Mouse (Mus musculus) embryonic facial prominence, embryonic 15.5 days (tissue): ENCODE data around the gene Hnrnpd. TPM values are rescaled to one million over a fixed set of nuclear protein-coding genes. Genes with fewer than 3 reads are reported as not detected.

Source experiments
- ATAC-seq: fragments of 200-750 bp; cut with Nextera tagmentation; 2 replicates; pipeline ENCODE4 v1.8.0; 2017; ENCODE audit warnings: low read depth, moderate TSS enrichment; ENCODE audit not compliant: insufficient number of reproducible peaks, low FRiP score, low TSS enrichment
- H3K27ac ChIP-seq: fragments of 300-500 bp; sonication (generic); replicated peaks from 2 replicates; pipeline ENCODE4 v1.5.1; 2015; ENCODE audit warnings: mild to moderate bottlenecking, inconsistent platforms
- H3K27me3 ChIP-seq: fragments of 300-500 bp; sonication (generic); 2 replicates; pipeline ENCODE4 v1.6.1; 2015; ENCODE audit warnings: inconsistent platforms
- H3K36me3 ChIP-seq: fragments of 300-500 bp; sonication (generic); 2 replicates; pipeline ENCODE4 v1.6.1; 2015; ENCODE audit warnings: mild to moderate bottlenecking, inconsistent platforms
- H3K4me1 ChIP-seq: fragments of 300-500 bp; sonication (generic); 2 replicates; pipeline ENCODE4 v1.6.1; 2015; ENCODE audit warnings: inconsistent platforms
- H3K4me2 ChIP-seq: fragments of 300-500 bp; sonication (generic); replicated peaks from 2 replicates; pipeline ENCODE4 v1.6.1; 2015; ENCODE audit warnings: mild to moderate bottlenecking, inconsistent platforms
- H3K4me3 ChIP-seq: fragments of 300-500 bp; sonication (generic); replicated peaks from 2 replicates; pipeline ENCODE4 v1.5.1; 2015; ENCODE audit warnings: mild to moderate bottlenecking, inconsistent platforms
- H3K9ac ChIP-seq: fragments of 300-500 bp; sonication (generic); 2 replicates; pipeline ENCODE4 v1.6.1; 2015; ENCODE audit warnings: inconsistent platforms
- H3K9me3 ChIP-seq: fragments of 300-500 bp; sonication (generic); replicated peaks from 2 replicates; pipeline ENCODE4 v1.6.1; 2016; ENCODE audit warnings: inconsistent platforms
- WGBS: fragments of 180-500 bp; shearing (Covaris S2); methylation state at CpG from one replicate; pipeline ENCODE4 v1.1.7; 2015; 5-methylcytosine and 5-hydroxymethylcytosine counted together
- polyA plus RNA-seq: library from polyadenylated mRNA; unstranded; fragments of >200 nt; fragmentation: Nextera tagmentation; extraction: Ambion mirVana; gene quantifications from 2 replicates; pipeline ENCODE4 v1.2.1, GENCODE M21; 2015

Gene Hnrnpd
- polyA plus RNA-seq, 1 experiment from 2014 or later = 195 TPM

DNA sequence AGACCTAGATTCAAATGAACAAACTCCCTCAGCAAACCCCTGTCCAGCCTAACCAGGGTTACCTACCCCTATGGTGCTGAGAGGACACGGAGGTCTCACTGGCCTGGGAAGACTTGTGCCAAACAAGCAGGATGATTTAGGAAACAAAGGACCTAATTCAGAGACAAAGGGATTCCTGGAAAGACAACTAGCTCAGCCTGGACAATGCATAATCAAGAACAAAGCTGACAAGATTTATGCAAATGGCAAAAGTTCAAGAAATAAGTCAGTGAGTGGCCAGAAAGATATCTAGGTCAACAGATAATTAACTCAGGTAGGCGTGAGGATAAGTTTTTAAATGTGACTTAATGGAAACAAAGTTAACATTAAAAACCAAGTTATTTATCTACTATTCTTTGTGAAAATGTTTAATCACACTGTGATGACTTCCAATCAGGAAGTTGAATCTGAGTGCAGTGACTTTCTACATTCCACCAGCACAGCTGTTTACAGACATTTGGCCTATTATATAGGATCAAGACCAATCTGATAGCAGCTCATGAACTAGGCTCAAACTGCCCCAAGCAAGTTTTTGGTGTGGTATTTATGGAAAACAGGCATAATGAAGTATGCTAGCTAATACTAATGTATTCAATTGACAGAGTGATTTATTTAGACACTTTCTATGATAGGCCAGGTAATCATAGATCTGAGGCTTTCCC lies 19.4 kb downstream of the Hnrnpd start:
- Histone ChIP-seq H3K36me3 (peaks cover 41% of the 10 kb centered on the region), H3K4me2 (no peak overlapping the region), H3K9me3 (no peaks in the 10 kb centered on the region), H3K4me3 (no peak overlapping the region), H3K4me1 (no peaks in the 10 kb centered on the region), H3K9ac (no peak overlapping the region), H3K27me3 (no peaks in the 10 kb centered on the region), H3K27ac (no peak overlapping the region)
- ATAC-seq = no peak
- 92% methylated on average over 2 of the region's 2 CpGs for WGBS

GRCm38 (mm10) chr5:99958666-99959065 lies 20.1 kb downstream of the Hnrnpd start:
- H3K4me3 ChIP-seq = no peak overlapping the region
- ATAC-seq = no peak
- H3K36me3 ChIP-seq = peaks cover 34% of the 10 kb centered on the region
- 83% methylated on average over 1 of the region's 1 CpGs for WGBS
- H3K4me2 ChIP-seq = no peak overlapping the region
- no peaks in the 10 kb centered on the region for H3K4me1 ChIP-seq
- no peak overlapping the region for H3K9ac ChIP-seq
- H3K9me3 ChIP-seq = no peaks in the 10 kb centered on the region
- no peaks in the 10 kb centered on the region for H3K27me3 ChIP-seq
- no peak overlapping the region for H3K27ac ChIP-seq

GRCm38 (mm10) chr5:99953883-99954282 lies 24.9 kb downstream of the Hnrnpd start:
- no peak overlapping the region for H3K4me3 ChIP-seq
- 41% methylated on average over 1 of the region's 1 CpGs for WGBS
- no peak for ATAC-seq
- no peaks in the 10 kb centered on the region for H3K9me3 ChIP-seq
- no peaks in the 10 kb centered on the region for H3K27me3 ChIP-seq
- no peaks in the 10 kb centered on the region for H3K4me1 ChIP-seq
- H3K9ac ChIP-seq = no peak overlapping the region
- no peak overlapping the region for H3K4me2 ChIP-seq
- H3K27ac ChIP-seq = no peak overlapping the region
- H3K36me3 ChIP-seq = peaks cover 6% of the 10 kb centered on the region

GRCm38 (mm10) chr5:99952513-99952912 lies 26.2 kb downstream of the Hnrnpd start:
- no peak for ATAC-seq
- Histone ChIP-seq H3K36me3 (no peaks in the 10 kb centered on the region), H3K4me2 (no peak overlapping the region), H3K4me1 (no peaks in the 10 kb centered on the region), H3K9ac (no peak overlapping the region), H3K9me3 (no peaks in the 10 kb centered on the region), H3K27ac (no peak overlapping the region), H3K4me3 (no peak overlapping the region), H3K27me3 (no peaks in the 10 kb centered on the region)
- 89% methylated on average over 5 of the region's 5 CpGs for WGBS

DNA sequence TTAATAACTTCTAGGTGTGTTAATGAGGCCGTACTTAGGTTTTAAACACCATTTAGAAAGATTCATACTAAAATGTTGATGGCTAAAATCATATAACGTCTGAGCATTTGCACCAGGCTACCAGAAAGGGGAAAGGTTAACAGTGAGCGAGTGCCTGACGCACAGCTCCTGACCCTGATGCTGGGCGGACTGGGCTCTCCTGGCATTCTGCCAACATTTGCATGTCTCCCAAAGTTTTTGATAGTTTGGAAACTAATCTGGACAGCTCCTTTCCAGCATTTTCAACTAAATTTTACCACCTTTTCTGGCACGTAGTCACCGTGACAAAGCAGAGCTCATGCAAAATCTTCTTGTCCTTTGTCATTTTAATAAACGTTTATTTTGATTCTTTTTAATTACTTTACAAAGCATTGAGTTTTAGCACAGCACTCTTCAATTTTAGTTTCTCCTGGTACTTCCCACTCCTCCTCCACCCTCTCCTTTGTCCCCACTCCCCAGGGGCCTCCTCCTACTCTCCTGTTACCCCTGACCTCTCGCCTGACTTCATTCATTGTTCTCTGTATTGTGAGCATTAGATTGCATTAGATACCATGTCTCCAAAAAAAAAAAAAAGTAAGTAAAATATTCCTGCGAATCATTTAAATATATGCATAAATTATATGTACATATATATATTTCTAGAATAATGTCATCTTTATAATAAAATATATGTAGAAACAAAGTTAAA lies 36.8 kb downstream of the Hnrnpd start:
- WGBS = 59% methylated on average over 10 of the region's 10 CpGs
- Histone ChIP-seq H3K4me1 (no peaks in the 10 kb centered on the region), H3K4me3 (no peak overlapping the region), H3K4me2 (no peak overlapping the region), H3K27me3 (no peaks in the 10 kb centered on the region), H3K9ac (no peak overlapping the region), H3K36me3 (no peaks in the 10 kb centered on the region), H3K9me3 (no peaks in the 10 kb centered on the region), H3K27ac (no peak overlapping the region)
- ATAC-seq = no peak

DNA sequence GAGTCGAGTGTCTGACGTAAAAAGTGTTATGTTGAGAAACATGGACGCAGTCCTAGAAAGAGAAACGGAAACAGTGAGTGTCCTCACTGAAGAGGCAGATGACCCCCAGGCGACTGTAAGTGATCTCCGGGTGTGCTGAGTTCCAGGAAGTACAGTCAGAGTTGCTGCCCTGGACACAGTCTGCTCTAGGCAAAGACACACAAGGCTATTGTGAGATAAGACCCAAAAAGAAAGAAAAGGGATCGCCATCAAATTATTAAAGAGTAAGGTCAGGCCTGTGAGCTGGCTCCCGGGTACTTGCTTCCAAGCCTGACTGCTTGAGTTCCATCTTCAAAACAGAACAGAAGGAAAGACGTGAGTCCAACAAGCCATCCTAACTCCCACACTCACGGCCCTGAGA lies 37.5 kb downstream of the Hnrnpd start:
- H3K27ac ChIP-seq = no peak overlapping the region
- H3K4me2 ChIP-seq = no peak overlapping the region
- H3K27me3 ChIP-seq = no peaks in the 10 kb centered on the region
- no peak overlapping the region for H3K9ac ChIP-seq
- H3K4me3 ChIP-seq = no peak overlapping the region
- H3K4me1 ChIP-seq = no peaks in the 10 kb centered on the region
- WGBS = 68% methylated on average over 10 of the region's 10 CpGs
- H3K9me3 ChIP-seq = no peaks in the 10 kb centered on the region
- no peak for ATAC-seq
- no peaks in the 10 kb centered on the region for H3K36me3 ChIP-seq

- H3K4me2 ChIP-seq = no peak overlapping the region
- no peaks in the 10 kb centered on the region for H3K9me3 ChIP-seq
- no peak overlapping the region for H3K27ac ChIP-seq
- no peak overlapping the region for H3K9ac ChIP-seq
- H3K4me1 ChIP-seq = no peaks in the 10 kb centered on the region
- 72% methylated on average over 3 of the region's 3 CpGs for WGBS
- no peak overlapping the region for H3K4me3 ChIP-seq
- ATAC-seq = no peak
- no peaks in the 10 kb centered on the region for H3K36me3 ChIP-seq
- no peaks in the 10 kb centered on the region for H3K27me3 ChIP-seq
Observed at GRCm38 (mm10) chr5:99939440-99939839, 39.3 kb downstream of the Hnrnpd start.

DNA sequence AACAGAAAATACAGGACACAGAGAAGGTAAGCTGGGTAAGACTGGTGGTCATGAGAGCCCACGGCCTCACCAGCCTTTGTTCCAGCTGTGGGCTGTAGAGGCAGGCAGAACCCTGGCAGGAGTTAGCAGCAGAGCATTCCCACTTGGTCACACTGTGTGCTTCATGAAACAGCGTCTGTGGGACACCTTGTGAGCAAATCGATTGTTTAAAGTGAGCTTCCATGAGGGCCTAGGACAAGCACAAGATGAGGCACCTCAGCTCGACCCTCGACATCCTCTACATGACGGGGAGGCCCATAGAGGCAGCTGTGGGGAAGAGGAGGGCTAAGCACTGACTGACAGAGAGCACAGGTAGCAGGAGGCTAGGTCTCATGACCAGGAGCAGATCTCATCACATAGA lies 46.8 kb downstream of the Hnrnpd start:
- Histone ChIP-seq H3K36me3 (no peaks in the 10 kb centered on the region), H3K4me3 (no peak overlapping the region), H3K9ac (no peak overlapping the region), H3K9me3 (no peaks in the 10 kb centered on the region), H3K4me1 (no peaks in the 10 kb centered on the region), H3K27ac (no peak overlapping the region), H3K27me3 (no peaks in the 10 kb centered on the region), H3K4me2 (no peak overlapping the region)
- no peak for ATAC-seq
- 80% methylated on average over 6 of the region's 6 CpGs for WGBS

GRCm38 (mm10) chr5:99927951-99928350 lies 50.8 kb downstream of the Hnrnpd start:
- ATAC-seq = no peak
- Histone ChIP-seq H3K27ac (no peak overlapping the region), H3K9me3 (no peaks in the 10 kb centered on the region), H3K36me3 (no peaks in the 10 kb centered on the region), H3K27me3 (no peaks in the 10 kb centered on the region), H3K4me1 (no peaks in the 10 kb centered on the region), H3K4me3 (no peak overlapping the region), H3K9ac (no peak overlapping the region), H3K4me2 (no peak overlapping the region)
- WGBS = 43% methylated on average over 4 of the region's 4 CpGs

DNA sequence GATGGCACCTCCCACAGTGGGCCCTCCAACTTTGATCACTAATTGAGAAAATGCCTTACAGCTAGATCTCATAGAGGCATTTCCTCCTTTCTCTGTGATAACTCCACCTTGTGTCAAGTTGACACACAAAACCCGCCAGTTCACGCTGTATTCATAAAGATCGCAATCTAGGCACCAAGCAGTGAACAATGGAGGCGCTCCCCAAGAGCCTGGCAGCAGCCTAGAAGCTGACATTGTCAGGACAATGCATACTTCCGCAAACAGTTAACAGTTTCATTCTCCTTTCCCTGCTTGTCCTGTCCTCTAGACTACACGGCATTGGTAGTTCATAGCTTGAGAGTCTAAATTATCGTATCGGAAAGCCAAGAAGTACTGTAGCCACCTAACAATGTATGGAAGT lies 56.7 kb downstream of the Hnrnpd start:
- H3K27me3 ChIP-seq = no peaks in the 10 kb centered on the region
- no peak overlapping the region for H3K9ac ChIP-seq
- H3K4me2 ChIP-seq = no peak overlapping the region
- H3K27ac ChIP-seq = no peak overlapping the region
- no peak for ATAC-seq
- 81% methylated on average over 8 of the region's 8 CpGs for WGBS
- no peak overlapping the region for H3K4me3 ChIP-seq
- no peaks in the 10 kb centered on the region for H3K4me1 ChIP-seq
- no peaks in the 10 kb centered on the region for H3K36me3 ChIP-seq
- H3K9me3 ChIP-seq = no peaks in the 10 kb centered on the region

DNA sequence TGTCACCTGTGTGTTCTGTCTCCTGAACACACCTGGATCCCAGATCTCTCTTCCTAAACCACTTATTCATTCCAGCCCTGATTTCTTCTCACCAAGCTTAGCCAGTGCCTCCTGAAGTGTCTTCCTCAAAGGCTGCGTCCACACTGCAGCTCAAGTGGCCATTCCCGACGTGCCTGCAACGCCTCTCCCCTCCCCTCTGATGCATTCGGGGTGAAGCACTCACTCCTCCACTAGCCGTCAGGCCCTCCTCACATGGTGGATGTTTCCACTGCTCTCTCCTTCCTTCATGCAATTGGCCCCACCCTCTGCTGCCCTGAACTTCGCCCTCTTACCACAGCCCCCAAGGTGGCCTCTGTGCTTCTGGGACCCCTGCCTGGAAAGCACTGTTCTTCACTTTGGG lies 63.2 kb downstream of the Hnrnpd start:
- Histone ChIP-seq H3K9ac (no peak overlapping the region), H3K4me1 (no peaks in the 10 kb centered on the region), H3K36me3 (no peaks in the 10 kb centered on the region), H3K4me3 (no peak overlapping the region), H3K9me3 (no peaks in the 10 kb centered on the region), H3K27me3 (no peaks in the 10 kb centered on the region), H3K27ac (no peak overlapping the region), H3K4me2 (no peak overlapping the region)
- ATAC-seq = no peak
- WGBS = 48% methylated on average over 7 of the region's 7 CpGs
